Mouse (Mus musculus) lung, embryonic 16.5 days (tissue): ENCODE results near the gene Lypd3. TPM values are rescaled to one million over a fixed set of nuclear protein-coding genes. Genes with fewer than 3 reads are reported as not detected.

Experiments
- ATAC-seq: fragments of 200-750 bp; cut with Nextera tagmentation; 2 replicates; pipeline ENCODE4 v1.8.0; 2017; ENCODE audit warnings: low read depth, mild to moderate bottlenecking, moderate library complexity
- H3K27ac ChIP-seq: fragments of 300-500 bp; sonication (generic); 2 replicates; pipeline ENCODE4 v1.5.1; 2014; ENCODE audit warnings: mild to moderate bottlenecking, control low read depth, low read length
- H3K27me3 ChIP-seq: fragments of 300-500 bp; sonication (generic); 2 replicates; pipeline ENCODE4 v1.6.1; 2014; ENCODE audit warnings: low read depth, low read length, mixed read lengths; ENCODE audit not compliant: control insufficient read depth, insufficient read depth
- H3K36me3 ChIP-seq: fragments of 300-500 bp; sonication (generic); 2 replicates; pipeline ENCODE4 v1.6.1; 2014; ENCODE audit warnings: low read length; ENCODE audit not compliant: control insufficient read depth, insufficient read depth
- H3K4me1 ChIP-seq: fragments of 300-500 bp; sonication (generic); replicated peaks from 2 replicates; pipeline ENCODE4 v1.6.1; 2014; ENCODE audit warnings: low read length, mixed read lengths; ENCODE audit not compliant: control insufficient read depth, insufficient read depth
- H3K4me2 ChIP-seq: fragments of 300-500 bp; sonication (generic); 2 replicates; pipeline ENCODE4 v1.6.1; 2014; ENCODE audit warnings: low read depth, low read length, control low read depth
- H3K4me3 ChIP-seq: fragments of 300-500 bp; sonication (generic); 2 replicates; pipeline ENCODE4 v1.5.1; 2014; ENCODE audit warnings: mild to moderate bottlenecking, low read length, control low read depth
- H3K9ac ChIP-seq: fragments of 300-500 bp; sonication (generic); 2 replicates; pipeline ENCODE4 v1.6.1; 2014; ENCODE audit warnings: low read length, control low read depth
- H3K9me3 ChIP-seq: fragments of 300-500 bp; sonication (generic); 2 replicates; pipeline ENCODE4 v1.6.1; 2016; ENCODE audit warnings: low read length; ENCODE audit not compliant: control insufficient read depth
- WGBS: fragments of 180-500 bp; shearing (Covaris S2); extraction: QIAGEN DNeasy Blood & Tissue Kit; methylation state at CpG from one replicate; pipeline ENCODE4 v1.1.7; 2014; 5-methylcytosine and 5-hydroxymethylcytosine counted together
- polyA plus RNA-seq: library from polyadenylated mRNA; unstranded; fragments of >200 nt; fragmentation: Nextera tagmentation; extraction: Ambion mirVana; gene quantifications from 2 replicates; pipeline ENCODE4 v1.2.1, GENCODE M21; 2015

The Lypd3 gene
- polyA plus RNA-seq: 0.26 and 0.92 TPM in 2 replicates

GRCm38 (mm10) chr7:24636264-24636663, at the start of gene Lypd3:
Lypd3 (plus strand) TSS chr7:24636550.
- Histone ChIP-seq H3K9me3 (no peaks in the 10 kb centered on the region), H3K9ac (no peak within 1 kb of the TSS), H3K4me3 (no peak within 1 kb of the TSS), H3K4me1 (peaks cover 2% of the 10 kb centered on the region; the same call in 1 of the 2 replicates), H3K27ac (no peak within 1 kb of the TSS), H3K4me2 (no peak within 1 kb of the TSS), H3K27me3 (peaks cover 48% of the 10 kb centered on the region), H3K36me3 (no peaks in the 10 kb centered on the region)
- 0 out of 2 replicates have a peak, but pooled peaks have one; percentile 3 for ATAC-seq
- 23% methylated on average over 15 of the region's 15 CpGs for WGBS

- peak; percentile 79 for ATAC-seq
- 10% methylated on average over 8 of the region's 8 CpGs for WGBS
- H3K27me3 ChIP-seq: peaks cover 22% of the 10 kb centered on the region
- H3K9me3 ChIP-seq: no peaks in the 10 kb centered on the region
- H3K4me3 ChIP-seq: peak overlapping the region; percentile 60
- peak overlapping the region; percentile 74 for H3K9ac ChIP-seq
- no peaks in the 10 kb centered on the region for H3K36me3 ChIP-seq
- peaks cover 13% of the 10 kb centered on the region for H3K4me1 ChIP-seq
- no peak overlapping the region for H3K27ac ChIP-seq
- peak overlapping the region; percentile 88 for H3K4me2 ChIP-seq
Measured at GRCm38 (mm10) chr7:24586828-24587227, 49.5 kb upstream of the Lypd3 start.

GRCm38 (mm10) chr7:24587330-24588105, 48.8 kb upstream of the Lypd3 start, which contains the start of the genes Ethe1 and Zfp575:
Ethe1 (plus strand) TSS chr7:24587543.
Zfp575 (minus strand) TSS chr7:24587641.
- peak within 1 kb of the TSS; percentile 31; the same call in 1 of the 2 replicates for H3K27ac ChIP-seq
- no peaks in the 10 kb centered on the region for H3K36me3 ChIP-seq
- no peaks in the 10 kb centered on the region for H3K9me3 ChIP-seq
- peak within 1 kb of the TSS; percentile 88 for H3K4me2 ChIP-seq
- H3K9ac ChIP-seq: peak within 1 kb of the TSS; percentile 74
- peak; percentile 66 for ATAC-seq
- peak within 1 kb of the TSS; percentile 60 for H3K4me3 ChIP-seq
- WGBS: 6% methylated on average over 30 of the region's 30 CpGs
- peaks cover 13% of the 10 kb centered on the region for H3K4me1 ChIP-seq
- peaks cover 22% of the 10 kb centered on the region for H3K27me3 ChIP-seq

- Histone ChIP-seq H3K4me2 (no peak overlapping the region), H3K9me3 (no peaks in the 10 kb centered on the region), H3K4me3 (no peak overlapping the region), H3K4me1 (peaks cover 19% of the 10 kb centered on the region), H3K36me3 (no peaks in the 10 kb centered on the region), H3K27ac (no peak overlapping the region), H3K27me3 (peaks cover 22% of the 10 kb centered on the region), H3K9ac (no peak overlapping the region)
- 55% methylated on average over 13 of the region's 13 CpGs for WGBS
- ATAC-seq: 0 out of 2 replicates have a peak, but pooled peaks have one; percentile 8
Measured at GRCm38 (mm10) chr7:24588336-24588735, 48.0 kb upstream of the Lypd3 start.

- Histone ChIP-seq H3K27me3 (peaks cover 5% of the 10 kb centered on the region), H3K4me1 (peaks cover 29% of the 10 kb centered on the region), H3K4me2 (no peak overlapping the region), H3K36me3 (no peaks in the 10 kb centered on the region), H3K9me3 (no peaks in the 10 kb centered on the region), H3K27ac (no peak overlapping the region), H3K9ac (no peak overlapping the region), H3K4me3 (no peak overlapping the region)
- ATAC-seq: no peak
- WGBS: 59% methylated on average over 5 of the region's 5 CpGs
Measured at GRCm38 (mm10) chr7:24591735-24592134, 44.6 kb upstream of the Lypd3 start.

GRCm38 (mm10) chr7:24592163-24592562, 44.2 kb upstream of the Lypd3 start:
- 56% methylated on average over 4 of the region's 4 CpGs for WGBS

GRCm38 (mm10) chr7:24592781-24593180, 43.6 kb upstream of the Lypd3 start:
- H3K27ac ChIP-seq: no peak overlapping the region
- no peak overlapping the region for H3K4me3 ChIP-seq
- no peak overlapping the region for H3K9ac ChIP-seq
- H3K36me3 ChIP-seq: no peaks in the 10 kb centered on the region
- H3K4me2 ChIP-seq: no peak overlapping the region
- H3K9me3 ChIP-seq: no peaks in the 10 kb centered on the region
- WGBS: 76% methylated on average over 6 of the region's 6 CpGs
- no peaks in the 10 kb centered on the region for H3K27me3 ChIP-seq
- H3K4me1 ChIP-seq: peaks cover 20% of the 10 kb centered on the region; the same call in 1 of the 2 replicates
- ATAC-seq: no peak

More at GRCm38 (mm10) chr7:24592163-24592562, 44.2 kb upstream of the Lypd3 start:
- ATAC-seq: no peak
- Histone ChIP-seq H3K4me3 (no peak overlapping the region), H3K27me3 (peaks cover 1% of the 10 kb centered on the region), H3K4me1 (peaks cover 26% of the 10 kb centered on the region), H3K9me3 (no peaks in the 10 kb centered on the region), H3K4me2 (no peak overlapping the region), H3K36me3 (no peaks in the 10 kb centered on the region), H3K27ac (no peak overlapping the region), H3K9ac (no peak overlapping the region)

- peak overlapping the region; percentile 83 for H3K9ac ChIP-seq
- 1% methylated on average over 39 of the region's 39 CpGs for WGBS
- ATAC-seq: peak; percentile 94
- no peak overlapping the region for H3K27ac ChIP-seq
- H3K27me3 ChIP-seq: no peaks in the 10 kb centered on the region
- peaks cover 16% of the 10 kb centered on the region; the same call in 1 of the 2 replicates for H3K4me1 ChIP-seq
- H3K36me3 ChIP-seq: no peaks in the 10 kb centered on the region
- peak overlapping the region; percentile 92 for H3K4me2 ChIP-seq
- no peaks in the 10 kb centered on the region for H3K9me3 ChIP-seq
- H3K4me3 ChIP-seq: peak overlapping the region; percentile 75
Measured at GRCm38 (mm10) chr7:24593621-24594308, 42.6 kb upstream of the Lypd3 start.

GRCm38 (mm10) chr7:24594309-24594803, 42.0 kb upstream of the Lypd3 start:
- Histone ChIP-seq H3K27me3 (no peaks in the 10 kb centered on the region), H3K4me2 (peak overlapping the region; percentile 92), H3K4me1 (peaks cover 16% of the 10 kb centered on the region; the same call in 1 of the 2 replicates), H3K9me3 (no peaks in the 10 kb centered on the region), H3K9ac (peak overlapping the region; percentile 83), H3K27ac (no peak overlapping the region), H3K36me3 (no peaks in the 10 kb centered on the region), H3K4me3 (peak overlapping the region; percentile 75)
- peak; percentile 29; the same call in 1 of the 2 replicates for ATAC-seq
- WGBS: 6% methylated on average over 13 of the region's 13 CpGs
